Mouse (Mus musculus) spleen, adult 2 months (tissue): Measurements from ENCODE around the gene Scgb1a1. TPM values are rescaled to one million over a fixed set of nuclear protein-coding genes. Genes with fewer than 3 reads are reported as not detected.
"Not testable (repeated sequence)": the region's sequence is repeated elsewhere in the genome, so short reads cannot be mapped to it uniquely, and the experiment has no call there.

Source experiments
- DNase-seq, 2 experiments: peaks; one replicate each; pipeline versions ENCODE4 v3.0.0 to v3.0.0-alpha.2; 2012 to 2021; ENCODE audit warnings: low spot score in 2 of 2, low read depth in 1 of 2
- H3K27ac ChIP-seq: fragments of 200-500 bp; 2 replicates; pipeline ENCODE4 v1.5.1; 2012; ENCODE audit warnings: low read length, inconsistent platforms; ENCODE audit not compliant: insufficient read depth
- H3K27me3 ChIP-seq: fragments of 200-500 bp; 2 replicates; pipeline ENCODE4 v1.6.1; 2012; ENCODE audit warnings: mild to moderate bottlenecking, moderate library complexity, low read length, inconsistent platforms; ENCODE audit not compliant: control insufficient read depth, insufficient read depth
- H3K36me3 ChIP-seq: fragments of 200-500 bp; 2 replicates; pipeline ENCODE4 v1.6.1; 2012; ENCODE audit warnings: mild to moderate bottlenecking, low read length, inconsistent platforms; ENCODE audit not compliant: control insufficient read depth, insufficient read depth
- H3K4me1 ChIP-seq: fragments of 200-500 bp; 2 replicates; pipeline ENCODE4 v1.6.1; 2011; ENCODE audit warnings: inconsistent platforms; ENCODE audit not compliant: control insufficient read depth, insufficient read depth, insufficient read length
- H3K4me3 ChIP-seq: fragments of 200-500 bp; 2 replicates; pipeline ENCODE4 v1.5.1; 2011; ENCODE audit warnings: mild to moderate bottlenecking, inconsistent platforms; ENCODE audit not compliant: insufficient read depth, insufficient read length; ENCODE audit errors: extremely low read depth
- CTCF ChIP-seq: fragments of 200-500 bp; IDR thresholded peaks from 2 replicates; pipeline ENCODE4 v1.5.1; 2011; ENCODE audit warnings: mild to moderate bottlenecking, inconsistent platforms; ENCODE audit not compliant: insufficient read depth, insufficient read length, insufficient replicate concordance; ENCODE audit errors: extremely low read depth
- POLR2A ChIP-seq: fragments of 200-500 bp; IDR thresholded peaks from 2 replicates; pipeline ENCODE4 v1.6.1; 2011; ENCODE audit warnings: low read depth, low read length, inconsistent platforms
- WGBS: fragments of 180-500 bp; shearing (Covaris S2); methylation state at CpG from one replicate; pipeline ENCODE4 v1.1.7; 2018; 5-methylcytosine and 5-hydroxymethylcytosine counted together
- polyA plus RNA-seq: library from polyadenylated mRNA; depleted of rRNA; stranded (reverse); fragments of >200 nt; gene quantifications from 2 replicates; pipeline ENCODE4 v1.2.3, GENCODE M21; 2012

The Scgb1a1 gene
- polyA plus RNA-seq, 1 experiment, result 0.91 TPM

DNA sequence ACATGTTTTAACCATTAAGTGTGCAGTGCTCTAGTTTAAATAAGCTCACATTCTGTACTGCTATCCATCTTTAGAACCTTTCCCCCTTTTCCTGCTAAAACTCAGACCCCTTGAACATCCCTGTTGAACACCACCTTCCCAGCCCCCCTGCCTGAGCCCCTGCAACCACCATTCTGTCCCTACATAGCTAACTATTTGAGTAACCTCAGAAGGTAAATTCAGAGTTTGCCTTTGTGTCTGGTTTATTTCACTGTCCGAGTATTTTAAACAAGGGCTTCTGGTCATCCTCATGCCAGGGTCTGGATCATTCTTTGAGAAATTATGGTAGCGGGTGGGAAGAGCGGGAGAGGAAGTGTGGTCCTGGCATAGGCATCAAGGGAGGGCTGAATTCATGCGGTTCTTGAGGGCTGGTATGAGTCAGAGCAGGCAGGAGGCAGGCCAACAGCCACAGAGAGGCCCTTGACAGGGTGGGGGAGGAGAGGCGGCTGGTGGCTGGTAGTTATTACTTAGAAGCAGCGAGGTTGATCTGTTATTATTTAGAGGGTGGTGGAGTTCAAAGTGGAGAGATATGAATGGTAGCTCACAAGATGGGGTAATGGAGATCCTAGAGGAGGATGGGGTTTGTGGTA is 34.8 kb downstream of the Scgb1a1 start:
- Histone ChIP-seq H3K4me1 (peaks cover 8% of the 10 kb centered on the region; the same call in 1 of the 2 replicates), H3K27me3 (no peaks in the 10 kb centered on the region), H3K4me3 (no peak overlapping the region), H3K27ac (no peak overlapping the region), H3K36me3 (no peaks in the 10 kb centered on the region)
- TF ChIP-seq POLR2A, result no peak
- TF ChIP-seq CTCF, result no peak
- DNase-seq, result peak in 1 of 2 experiments; percentile 16
- 26% methylated on average over 6 of the region's 6 CpGs for WGBS

DNA sequence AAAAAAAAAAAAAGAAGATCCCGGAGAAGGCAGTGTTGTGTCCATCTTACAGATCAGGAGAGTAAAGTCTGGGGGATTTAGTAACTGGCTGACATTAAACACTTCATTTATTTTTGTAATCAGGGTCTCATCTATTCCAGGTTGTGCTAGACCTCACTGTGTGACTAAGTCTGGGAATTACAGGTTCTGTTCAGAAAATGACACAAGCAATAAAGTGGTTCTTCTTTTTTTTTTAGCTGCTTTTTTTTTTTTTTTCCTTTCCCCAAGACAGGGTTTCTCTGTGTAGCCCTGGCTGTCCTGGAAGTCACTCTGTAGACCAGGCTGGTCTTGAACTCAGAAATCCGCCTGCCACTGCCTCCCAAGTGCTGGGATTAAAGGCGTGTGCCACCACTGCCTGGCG is 35.8 kb downstream of the Scgb1a1 start:
- H3K27me3 ChIP-seq, H3K27ac ChIP-seq, H3K36me3 ChIP-seq, H3K4me3 ChIP-seq, DNase-seq, H3K4me1 ChIP-seq: not testable (repeated sequence)
- 92% methylated on average over 4 of the region's 4 CpGs for WGBS

- no peak overlapping the region for H3K27ac ChIP-seq
Observed at GRCm38 (mm10) chr19:9050294-9051229, 37.2 kb downstream of the Scgb1a1 start.

DNA sequence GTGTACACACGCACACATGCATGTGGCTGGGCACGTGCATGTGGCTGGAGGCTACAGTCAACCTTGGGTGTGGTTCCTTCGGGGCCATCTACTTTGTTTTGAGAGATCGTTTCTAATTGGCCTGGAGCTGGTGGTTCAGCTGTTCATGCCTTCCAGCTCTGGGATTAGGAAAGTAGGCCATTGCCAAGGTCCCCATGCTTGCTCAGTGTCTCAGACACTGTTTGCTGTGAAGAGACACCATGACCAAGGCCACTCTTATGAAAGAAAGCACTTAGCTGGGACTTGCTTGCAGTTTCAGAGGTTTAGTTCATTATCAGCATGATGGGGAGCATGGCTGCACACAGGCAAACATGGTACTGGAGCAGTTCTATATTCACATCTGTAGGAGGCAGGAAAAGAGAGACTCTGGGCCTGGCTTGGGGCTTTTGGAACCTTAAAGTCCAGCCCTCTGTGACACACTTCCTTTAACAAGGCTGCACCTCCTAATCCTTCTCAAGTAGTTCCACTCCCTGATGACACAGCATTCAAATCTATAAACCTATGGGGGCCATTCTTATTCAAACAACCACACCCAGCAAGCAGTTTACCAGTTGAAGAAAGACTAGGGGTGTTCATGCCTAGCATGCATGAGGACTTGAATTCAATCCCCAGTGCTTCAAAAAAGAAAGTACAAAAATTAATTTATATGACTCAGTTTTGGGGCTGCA is 38.6 kb downstream of the Scgb1a1 start:
- Histone ChIP-seq H3K4me3 (no peak overlapping the region), H3K27ac (no peak overlapping the region), H3K36me3 (no peaks in the 10 kb centered on the region), H3K4me1 (peaks cover 14% of the 10 kb centered on the region; the same call in 1 of the 2 replicates), H3K27me3 (no peaks in the 10 kb centered on the region)
- DNase-seq, result no peak
- TF ChIP-seq POLR2A, result no peak
- no peak for TF ChIP-seq CTCF
- 95% methylated on average over 4 of the region's 4 CpGs for WGBS

More at GRCm38 (mm10) chr19:9050294-9051229, 37.2 kb downstream of the Scgb1a1 start:
- TF ChIP-seq CTCF (no peak), POLR2A (no peak)
- Histone ChIP-seq H3K4me1 (peaks cover 8% of the 10 kb centered on the region; the same call in 1 of the 2 replicates), H3K4me3 (no peak overlapping the region), H3K27me3 (no peaks in the 10 kb centered on the region), H3K36me3 (no peaks in the 10 kb centered on the region)
- WGBS, result 80% methylated on average over 9 of the region's 9 CpGs
- no peak for DNase-seq

GRCm38 (mm10) chr19:9047946-9048387 is 39.8 kb downstream of the Scgb1a1 start:
- Histone ChIP-seq H3K27ac (no peak overlapping the region), H3K36me3 (no peaks in the 10 kb centered on the region), H3K27me3 (no peaks in the 10 kb centered on the region), H3K4me3 (no peak overlapping the region), H3K4me1 (peaks cover 9% of the 10 kb centered on the region; the same call in 1 of the 2 replicates)
- no peak for DNase-seq
- TF ChIP-seq CTCF (no peak), POLR2A (no peak)
- WGBS, result 83% methylated on average over 1 of the region's 1 CpGs

- Histone ChIP-seq H3K36me3 (no peaks in the 10 kb centered on the region), H3K4me3 (no peak overlapping the region), H3K27me3 (no peaks in the 10 kb centered on the region), H3K27ac (no peak overlapping the region), H3K4me1 (peaks cover 8% of the 10 kb centered on the region; the same call in 1 of the 2 replicates)
- WGBS, result 91% methylated on average over 7 of the region's 7 CpGs
- TF ChIP-seq CTCF, result no peak
- no peak for TF ChIP-seq POLR2A
- no peak for DNase-seq
Observed at GRCm38 (mm10) chr19:9047207-9047945, 40.4 kb downstream of the Scgb1a1 start.
